Mouse (Mus musculus): ENCODE results near the gene Ube2o. TPM values are rescaled to one million over a fixed set of nuclear protein-coding genes. Genes with fewer than 3 reads are reported as not detected.
A peak's percentile ranks its signal among the peaks of the same experiment; 100 is the strongest.

Ube2o gene
- polyA plus RNA-seq, 1 experiment from 2014 or later, result 15.2 TPM

GRCm38 (mm10) chr11:116609965-116610630 lies 28.9 kb upstream of the Ube2o start:
- no peak for ATAC-seq
- no peaks in the 10 kb centered on the region for H3K27me3 ChIP-seq (ENCODE audit: insufficient read depth, low read length)
- no peak overlapping the region for H3K4me3 ChIP-seq (ENCODE audit: low read depth, low read length)
- H3K4me2 ChIP-seq (ENCODE audit: low read depth, low read length), result no peak overlapping the region
- no peak overlapping the region for H3K27ac ChIP-seq (ENCODE audit: low read depth)
- H3K9me3 ChIP-seq (ENCODE audit: low read length), result no peaks in the 10 kb centered on the region
- no peak overlapping the region for H3K9ac ChIP-seq (replicated peaks)
- WGBS (ENCODE audit: insufficient replicate concordance), result 77% methylated on average over 15 of the region's 15 CpGs
- TF ChIP-seq EP300 (IDR thresholded peaks at IDR 0.05; ENCODE audit: low read depth) (no peak), CTCF (IDR thresholded peaks at IDR 0.05; ENCODE audit: low read depth) (no peak)
- H3K36me3 ChIP-seq (replicated peaks; ENCODE audit: insufficient read depth, low read length), result peaks cover 41% of the 10 kb centered on the region
- no peak for DNase-seq
- peaks cover 36% of the 10 kb centered on the region for H3K4me1 ChIP-seq (ENCODE audit: insufficient read depth)

GRCm38 (mm10) chr11:116607717-116608116 lies 26.5 kb upstream of the Ube2o start:
- Histone ChIP-seq H3K27ac (ENCODE audit: low read depth) (no peak overlapping the region), H3K36me3 (replicated peaks; ENCODE audit: insufficient read depth, low read length) (peaks cover 62% of the 10 kb centered on the region), H3K9ac (replicated peaks) (no peak overlapping the region), H3K9me3 (ENCODE audit: low read length) (no peaks in the 10 kb centered on the region), H3K4me3 (ENCODE audit: low read depth, low read length) (no peak overlapping the region), H3K4me1 (ENCODE audit: insufficient read depth) (peaks cover 16% of the 10 kb centered on the region), H3K4me2 (ENCODE audit: low read depth, low read length) (no peak overlapping the region), H3K27me3 (ENCODE audit: insufficient read depth, low read length) (no peaks in the 10 kb centered on the region)
- WGBS (ENCODE audit: insufficient replicate concordance), result 88% methylated on average over 3 of the region's 3 CpGs
- TF ChIP-seq CTCF (IDR thresholded peaks at IDR 0.05; ENCODE audit: low read depth) (no peak), EP300 (IDR thresholded peaks at IDR 0.05; ENCODE audit: low read depth) (no peak)
- DNase-seq (no peak), ATAC-seq (peak; percentile 29; the same call in 1 of the 2 replicates)

- no peak for DNase-seq
- Histone ChIP-seq H3K9me3 (ENCODE audit: low read length) (no peaks in the 10 kb centered on the region), H3K4me1 (ENCODE audit: insufficient read depth) (no peaks in the 10 kb centered on the region), H3K36me3 (replicated peaks; ENCODE audit: insufficient read depth, low read length) (peaks cover 87% of the 10 kb centered on the region), H3K4me2 (ENCODE audit: low read depth, low read length) (no peak overlapping the region), H3K4me3 (ENCODE audit: low read depth, low read length) (no peak overlapping the region), H3K27me3 (ENCODE audit: insufficient read depth, low read length) (no peaks in the 10 kb centered on the region), H3K9ac (replicated peaks) (no peak overlapping the region), H3K27ac (ENCODE audit: low read depth) (no peak overlapping the region)
- ATAC-seq, result no peak
- TF ChIP-seq EP300 (IDR thresholded peaks at IDR 0.05; ENCODE audit: low read depth) (no peak), CTCF (IDR thresholded peaks at IDR 0.05; ENCODE audit: low read depth) (no peak)
- 91% methylated on average over 12 of the region's 12 CpGs for WGBS (ENCODE audit: insufficient replicate concordance)
These were observed 22.9 kb upstream of the Ube2o start for GRCm38 (mm10) chr11:116604097-116604496.

- no peaks in the 10 kb centered on the region for H3K4me1 ChIP-seq (ENCODE audit: insufficient read depth)
- WGBS (ENCODE audit: insufficient replicate concordance), result 87% methylated on average over 10 of the region's 10 CpGs
- H3K9me3 ChIP-seq (ENCODE audit: low read length), result no peaks in the 10 kb centered on the region
These were observed 22.1 kb upstream of the Ube2o start for GRCm38 (mm10) chr11:116603339-116603738.

GRCm38 (mm10) chr11:116602043-116602442 lies 20.8 kb upstream of the Ube2o start:
- H3K9me3 ChIP-seq (ENCODE audit: low read length), result no peaks in the 10 kb centered on the region
- ATAC-seq, result no peak
- H3K4me1 ChIP-seq (ENCODE audit: insufficient read depth), result no peaks in the 10 kb centered on the region
- no peak overlapping the region for H3K9ac ChIP-seq (replicated peaks)
- TF ChIP-seq CTCF (IDR thresholded peaks at IDR 0.05; ENCODE audit: low read depth) (no peak), EP300 (IDR thresholded peaks at IDR 0.05; ENCODE audit: low read depth) (no peak)
- 89% methylated on average over 8 of the region's 8 CpGs for WGBS (ENCODE audit: insufficient replicate concordance)
- peaks cover 83% of the 10 kb centered on the region for H3K36me3 ChIP-seq (replicated peaks; ENCODE audit: insufficient read depth, low read length)
- H3K27me3 ChIP-seq (ENCODE audit: insufficient read depth, low read length), result no peaks in the 10 kb centered on the region
- no peak overlapping the region for H3K4me3 ChIP-seq (ENCODE audit: low read depth, low read length)
- H3K27ac ChIP-seq (ENCODE audit: low read depth), result no peak overlapping the region
- no peak for DNase-seq
- H3K4me2 ChIP-seq (ENCODE audit: low read depth, low read length), result no peak overlapping the region

More at GRCm38 (mm10) chr11:116603339-116603738, 22.1 kb upstream of the Ube2o start:
- H3K27me3 ChIP-seq (ENCODE audit: insufficient read depth, low read length), result no peaks in the 10 kb centered on the region
- peaks cover 87% of the 10 kb centered on the region for H3K36me3 ChIP-seq (replicated peaks; ENCODE audit: insufficient read depth, low read length)
- H3K27ac ChIP-seq (ENCODE audit: low read depth), result no peak overlapping the region
- peak; percentile 50 for ATAC-seq
- H3K9ac ChIP-seq (replicated peaks), result no peak overlapping the region
- DNase-seq, result peak; percentile 75
- H3K4me3 ChIP-seq (ENCODE audit: low read depth, low read length), result no peak overlapping the region
- H3K4me2 ChIP-seq (ENCODE audit: low read depth, low read length), result no peak overlapping the region
- TF ChIP-seq CTCF (IDR thresholded peaks at IDR 0.05; ENCODE audit: low read depth), result peak; percentile 86
- TF ChIP-seq EP300 (IDR thresholded peaks at IDR 0.05; ENCODE audit: low read depth), result no peak

GRCm38 (mm10) chr11:116601166-116601565 lies 19.9 kb upstream of the Ube2o start:
- no peak overlapping the region for H3K4me2 ChIP-seq (ENCODE audit: low read depth, low read length)
- H3K27ac ChIP-seq (ENCODE audit: low read depth), result no peak overlapping the region
- H3K9me3 ChIP-seq (ENCODE audit: low read length), result no peaks in the 10 kb centered on the region
- no peak overlapping the region for H3K9ac ChIP-seq (replicated peaks)
- 89% methylated on average over 8 of the region's 8 CpGs for WGBS (ENCODE audit: insufficient replicate concordance)
- TF ChIP-seq EP300 (IDR thresholded peaks at IDR 0.05; ENCODE audit: low read depth) (no peak), CTCF (IDR thresholded peaks at IDR 0.05; ENCODE audit: low read depth) (no peak)
- peaks cover 74% of the 10 kb centered on the region for H3K36me3 ChIP-seq (replicated peaks; ENCODE audit: insufficient read depth, low read length)
- ATAC-seq, result no peak
- DNase-seq, result no peak
- no peaks in the 10 kb centered on the region for H3K27me3 ChIP-seq (ENCODE audit: insufficient read depth, low read length)
- H3K4me3 ChIP-seq (ENCODE audit: low read depth, low read length), result no peak overlapping the region
- H3K4me1 ChIP-seq (ENCODE audit: insufficient read depth), result no peaks in the 10 kb centered on the region
